Mouse (Mus musculus) heart, embryonic 16.5 days (tissue): ENCODE measurements around the gene Fbxo28. TPM values are rescaled to one million over a fixed set of nuclear protein-coding genes. Genes with fewer than 3 reads are reported as not detected.

Source experiments
- ATAC-seq: fragments of 200-750 bp; cut with Nextera tagmentation; replicated peaks from 2 replicates; pipeline ENCODE4 v1.8.0; 2017; ENCODE audit warnings: moderate number of reproducible peaks; ENCODE audit not compliant: insufficient read depth, low FRiP score; ENCODE audit errors: extremely low read depth
- H3K27ac ChIP-seq: fragments of 300-500 bp; sonication (generic); 2 replicates; pipeline ENCODE4 v1.5.1; 2014; ENCODE audit warnings: mild to moderate bottlenecking, low read length, control low read depth, moderate library complexity
- H3K27me3 ChIP-seq: fragments of 300-500 bp; sonication (generic); 2 replicates; pipeline ENCODE4 v1.6.1; 2014; ENCODE audit warnings: low read length, mixed read lengths; ENCODE audit not compliant: control insufficient read depth, insufficient read depth
- H3K36me3 ChIP-seq: fragments of 300-500 bp; sonication (generic); 2 replicates; pipeline ENCODE4 v1.6.1; 2014; ENCODE audit not compliant: control insufficient read depth, insufficient read depth
- H3K4me1 ChIP-seq: fragments of 300-500 bp; sonication (generic); 2 replicates; pipeline ENCODE4 v1.6.1; 2014; ENCODE audit warnings: low read length, mixed read lengths; ENCODE audit not compliant: control insufficient read depth, insufficient read depth
- H3K4me2 ChIP-seq: fragments of 300-500 bp; sonication (generic); 2 replicates; pipeline ENCODE4 v1.6.1; 2014; ENCODE audit warnings: low read depth, mild to moderate bottlenecking, control low read depth, low read length
- H3K4me3 ChIP-seq: fragments of 300-500 bp; sonication (generic); 2 replicates; pipeline ENCODE4 v1.5.1; 2014; ENCODE audit warnings: mild to moderate bottlenecking, control low read depth, low read length
- H3K9ac ChIP-seq: fragments of 300-500 bp; sonication (generic); 2 replicates; pipeline ENCODE4 v1.6.1; 2014; ENCODE audit warnings: low read length, control low read depth
- H3K9me3 ChIP-seq: fragments of 300-500 bp; sonication (generic); replicated peaks from 2 replicates; pipeline ENCODE4 v1.6.1; 2016; ENCODE audit warnings: low read length; ENCODE audit not compliant: control insufficient read depth
- WGBS: fragments of 180-500 bp; shearing (Covaris S2); extraction: QIAGEN DNeasy Blood & Tissue Kit; methylation state at CpG from one replicate; pipeline ENCODE4 v1.1.7; 2014; 5-methylcytosine and 5-hydroxymethylcytosine counted together
- polyA plus RNA-seq: library from polyadenylated mRNA; unstranded; fragments of >200 nt; fragmentation: Nextera tagmentation; extraction: Ambion mirVana; gene quantifications from 2 replicates; pipeline ENCODE4 v1.2.1, GENCODE M21; 2015

Fbxo28 gene
- polyA plus RNA-seq, 1 experiment from 2014 or later, result 12.5 TPM

- Histone ChIP-seq H3K9ac (no peak overlapping the region), H3K9me3 (no peaks in the 10 kb centered on the region), H3K4me2 (no peak overlapping the region), H3K4me1 (peaks cover 2% of the 10 kb centered on the region), H3K36me3 (peaks cover 37% of the 10 kb centered on the region), H3K4me3 (no peak overlapping the region), H3K27ac (no peak overlapping the region), H3K27me3 (no peaks in the 10 kb centered on the region)
- WGBS, result 69% methylated on average over 6 of the region's 6 CpGs
- no peak for ATAC-seq
Observed at GRCm38 (mm10) chr1:182275109-182275508, 66.3 kb downstream of the Fbxo28 start.

- H3K27me3 ChIP-seq, result no peaks in the 10 kb centered on the region
- no peaks in the 10 kb centered on the region for H3K9me3 ChIP-seq
- no peak overlapping the region for H3K4me3 ChIP-seq
- H3K4me1 ChIP-seq, result no peaks in the 10 kb centered on the region
- H3K9ac ChIP-seq, result no peak overlapping the region
- H3K4me2 ChIP-seq, result no peak overlapping the region
- peaks cover 20% of the 10 kb centered on the region for H3K36me3 ChIP-seq
- no peak for ATAC-seq
- no peak overlapping the region for H3K27ac ChIP-seq
- WGBS, result 79% methylated on average over 5 of the region's 5 CpGs
Observed at GRCm38 (mm10) chr1:182271632-182272031, 69.8 kb downstream of the Fbxo28 start.

- H3K4me1 ChIP-seq, result no peaks in the 10 kb centered on the region
- H3K4me2 ChIP-seq, result no peak overlapping the region
- no peak overlapping the region for H3K9ac ChIP-seq
- no peaks in the 10 kb centered on the region for H3K27me3 ChIP-seq
- 78% methylated on average over 5 of the region's 5 CpGs for whole genome bisulfite sequencing
- no peak overlapping the region for H3K4me3 ChIP-seq
- peaks cover 19% of the 10 kb centered on the region for H3K36me3 ChIP-seq
- ATAC-seq, result no peak
- H3K27ac ChIP-seq, result no peak overlapping the region
- H3K9me3 ChIP-seq, result no peaks in the 10 kb centered on the region
Observed at GRCm38 (mm10) chr1:182271130-182271529, 70.3 kb downstream of the Fbxo28 start.

- H3K4me2 ChIP-seq, result no peak overlapping the region
- no peak for ATAC-seq
- WGBS, result 70% methylated on average over 4 of the region's 4 CpGs
- no peak overlapping the region for H3K9ac ChIP-seq
- peaks cover 6% of the 10 kb centered on the region; the same call in 1 of the 2 replicates for H3K36me3 ChIP-seq
- no peak overlapping the region for H3K27ac ChIP-seq
- H3K9me3 ChIP-seq, result no peaks in the 10 kb centered on the region
- no peaks in the 10 kb centered on the region for H3K4me1 ChIP-seq
- H3K4me3 ChIP-seq, result no peak overlapping the region
- H3K27me3 ChIP-seq, result no peaks in the 10 kb centered on the region
Observed at GRCm38 (mm10) chr1:182268317-182268716, 73.1 kb downstream of the Fbxo28 start.

- Histone ChIP-seq H3K27me3 (no peaks in the 10 kb centered on the region), H3K9me3 (no peaks in the 10 kb centered on the region), H3K4me3 (no peak overlapping the region), H3K4me2 (no peak overlapping the region), H3K36me3 (no peaks in the 10 kb centered on the region), H3K9ac (no peak overlapping the region), H3K4me1 (no peaks in the 10 kb centered on the region), H3K27ac (no peak overlapping the region)
- 71% methylated on average over 11 of the region's 11 CpGs for WGBS
- no peak for ATAC-seq
Observed at GRCm38 (mm10) chr1:182266028-182266525, 75.4 kb downstream of the Fbxo28 start.

Other genes starting within 250 kb of the Fbxo28 start
- gene Srp9, start 216.9 kb downstream of the Fbxo28 start, polyA plus RNA-seq, result 85.9 and 111 TPM in 2 replicates
- not detected in 2 replicates for gene Vmn1r1, start 177.1 kb downstream of the Fbxo28 start, polyA plus RNA-seq
- gene Degs1, start 58.8 kb downstream of the Fbxo28 start, polyA plus RNA-seq, result 165 and 187 TPM in 2 replicates
- gene Trp53bp2, start 67.5 kb upstream of the Fbxo28 start, polyA plus RNA-seq, result 13.1 and 14.4 TPM in 2 replicates
- gene Capn2, start 176.0 kb upstream of the Fbxo28 start, polyA plus RNA-seq, result 91.1 and 91.7 TPM in 2 replicates
- gene Capn8, start 223.4 kb upstream of the Fbxo28 start, polyA plus RNA-seq, result not detected in 2 replicates